Mouse (Mus musculus) lung, postnatal 10 days (tissue): ENCODE measurements around the gene Cpne4.

ENCODE experiments used
- DNase-seq: peaks from one replicate; pipeline ENCODE4 v3.0.0; 2021

Cpne4 gene

GRCm38 (mm10) chr9:104890517-104890916, 343.4 kb downstream of the Cpne4 start:
- no peak for DNase-seq

- DNase-seq: no peak
Observed at GRCm38 (mm10) chr9:104895360-104895759, 348.3 kb downstream of the Cpne4 start.

- DNase-seq: no peak
Observed at GRCm38 (mm10) chr9:104901118-104901517, 354.0 kb downstream of the Cpne4 start.

GRCm38 (mm10) chr9:104901827-104902226, 354.7 kb downstream of the Cpne4 start:
- DNase-seq: no peak

- no peak for DNase-seq
Observed at GRCm38 (mm10) chr9:104912686-104913085, 365.6 kb downstream of the Cpne4 start.

GRCm38 (mm10) chr9:104913327-104913726, 366.2 kb downstream of the Cpne4 start:
- DNase-seq: no peak

- DNase-seq: no peak
Observed at GRCm38 (mm10) chr9:104921197-104921596, 374.1 kb downstream of the Cpne4 start.

GRCm38 (mm10) chr9:104922051-104922450, 375.0 kb downstream of the Cpne4 start:
- DNase-seq: no peak

GRCm38 (mm10) chr9:104928806-104929205, 381.7 kb downstream of the Cpne4 start:
- no peak for DNase-seq

- no peak for DNase-seq
Observed at GRCm38 (mm10) chr9:104940389-104940788, 393.3 kb downstream of the Cpne4 start.

- no peak for DNase-seq
Observed at GRCm38 (mm10) chr9:104950551-104950950, 403.5 kb downstream of the Cpne4 start.

- no peak for DNase-seq
Observed at GRCm38 (mm10) chr9:104952176-104952575, 405.1 kb downstream of the Cpne4 start.

GRCm38 (mm10) chr9:104972828-104973227, 425.7 kb downstream of the Cpne4 start:
- no peak for DNase-seq

- DNase-seq: no peak
Observed at GRCm38 (mm10) chr9:104981934-104982548, 435.0 kb downstream of the Cpne4 start.

GRCm38 (mm10) chr9:104998225-104998624, 451.1 kb downstream of the Cpne4 start:
- no peak for DNase-seq

GRCm38 (mm10) chr9:105010721-105011120, 463.6 kb downstream of the Cpne4 start:
- no peak for DNase-seq

GRCm38 (mm10) chr9:105018186-105018585, 471.1 kb downstream of the Cpne4 start:
- DNase-seq: no peak

GRCm38 (mm10) chr9:105028311-105028710, 481.2 kb downstream of the Cpne4 start:
- DNase-seq: no peak

GRCm38 (mm10) chr9:105032572-105032971, 485.5 kb downstream of the Cpne4 start:
- no peak for DNase-seq

GRCm38 (mm10) chr9:105033641-105034040, 486.6 kb downstream of the Cpne4 start:
- no peak for DNase-seq

- no peak for DNase-seq
Observed at GRCm38 (mm10) chr9:105037847-105038246, 490.8 kb downstream of the Cpne4 start.

GRCm38 (mm10) chr9:105046014-105046413, 498.9 kb downstream of the Cpne4 start:
- DNase-seq: no peak

- no peak for DNase-seq
Observed at GRCm38 (mm10) chr9:105048351-105048750, 501.3 kb downstream of the Cpne4 start.

- DNase-seq: no peak
Observed at GRCm38 (mm10) chr9:105049636-105050035, 502.6 kb downstream of the Cpne4 start.

- no peak for DNase-seq
Observed at GRCm38 (mm10) chr9:105050257-105050656, 503.2 kb downstream of the Cpne4 start.
